Mouse (Mus musculus): ENCODE measurements around the gene Tnfaip1. TPM values are rescaled to one million over a fixed set of nuclear protein-coding genes. Genes with fewer than 3 reads are reported as not detected.

Tnfaip1 gene
- total and polyA plus RNA-seq, 3 experiments = 19.5 to 44.9 (median 24.6) TPM

DNA sequence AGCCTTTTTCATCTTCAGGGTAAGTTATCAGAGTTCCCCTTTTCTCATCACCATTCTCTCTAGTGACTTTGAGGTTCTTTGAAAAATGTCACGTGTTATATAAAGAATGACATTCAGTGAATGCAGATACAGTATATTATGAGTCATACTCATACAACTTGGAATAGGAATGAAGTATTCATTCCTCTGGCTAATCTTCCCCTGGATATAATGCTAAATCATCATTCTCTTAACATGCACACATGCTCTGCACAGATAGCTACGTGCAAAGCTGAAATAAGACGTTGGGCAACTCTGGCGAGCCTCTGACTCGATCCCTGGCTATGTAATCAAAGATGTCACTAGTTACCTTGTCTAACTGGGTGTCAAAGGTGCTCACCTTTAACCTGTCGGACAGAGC is 35.7 kb upstream of the Tnfaip1 start:
- in situ Hi-C loops (cut with MboI; ENCODE audit: low pct_ligation_motif_present, low pct_unique_long_range_greater_than_20kb, low sequenced_read_pairs) (loop anchor here (25.0 kb wide), 1 partner anchor 640 kb away; no protein-coding TSS in a partner anchor), dilution Hi-C loops (cut with MboI; ENCODE audit: extremely low pct_ligation_motif_present, extremely low pct_unique_long_range_greater_than_20kb, low sequenced_read_pairs) (no loop called here)
- Histone ChIP-seq H3K4me1 (ENCODE audit: control insufficient read depth in 1 of 2, insufficient read depth in 2 of 2) (no peaks in the 10 kb centered on the region), H3K9ac (ENCODE audit: insufficient read depth, low read depth) (no peak overlapping the region), H3K27ac (ENCODE audit: insufficient read depth, low read depth) (no peak overlapping the region), H3K9me3 (replicated peaks; ENCODE audit: low read length) (no peaks in the 10 kb centered on the region), H3K27me3 (replicated peaks) (no peaks in the 10 kb centered on the region), H3K36me3 (replicated peaks in 1 of 2; ENCODE audit: control insufficient read depth in 1 of 2, insufficient read depth in 1 of 2, low read length in 1 of 2) (peaks cover 20 to 73% of the 10 kb centered on the region in 2 experiments), H3K4me3 (replicated peaks in 1 of 3; ENCODE audit: low read depth in 2 of 3, low read length in 2 of 3, poor library complexity in 1 of 3) (no peak overlapping the region), H3K4me2 (ENCODE audit: insufficient read depth, low read depth, poor library complexity, severe bottlenecking) (no peak overlapping the region), H3K79me2 (replicated peaks; ENCODE audit: control insufficient read depth, extremely low read depth, insufficient read depth, poor library complexity, severe bottlenecking) (no peaks in the 10 kb centered on the region)
- DNase-seq (ENCODE audit: extremely low read depth) = no peak
- TF ChIP-seq CTCF (conservative IDR thresholded peaks at IDR 0.05 in 1 of 2, IDR thresholded peaks at IDR 0.05 in 1 of 2; ENCODE audit: low read depth in 2 of 2, low read length in 2 of 2) (no peak), GABPA (IDR thresholded peaks at IDR 0.05; ENCODE audit: insufficient replicate concordance, low read depth, low read length) (no peak), CHD1 (IDR thresholded peaks at IDR 0.05; ENCODE audit: low read depth, low read length) (no peak), BHLHE40 (IDR thresholded peaks at IDR 0.05; ENCODE audit: low read depth, low read length) (no peak), POLR2AphosphoS2 (IDR thresholded peaks at IDR 0.05; ENCODE audit: low read depth, low read length) (no peak), MYC (IDR thresholded peaks at IDR 0.05; ENCODE audit: low read depth, low read length) (no peak), ZMIZ1 (IDR thresholded peaks at IDR 0.05; ENCODE audit: low read depth, low read length) (no peak), MXI1 (IDR thresholded peaks at IDR 0.05; ENCODE audit: low read depth, low read length) (no peak), NELFE (IDR thresholded peaks at IDR 0.05; ENCODE audit: low read depth, low read length) (no peak), ETS1 (conservative IDR thresholded peaks at IDR 0.05; ENCODE audit: low read depth, low read length) (no peak), SIN3A (IDR thresholded peaks at IDR 0.05; ENCODE audit: low read length) (no peak), KAT2A (IDR thresholded peaks at IDR 0.05; ENCODE audit: insufficient replicate concordance, low read length) (no peak), USF1 (IDR thresholded peaks at IDR 0.05; ENCODE audit: low read depth, low read length) (no peak), USF2 (conservative IDR thresholded peaks at IDR 0.05; ENCODE audit: low read depth, low read length) (no peak), ZC3H11A (IDR thresholded peaks at IDR 0.05; ENCODE audit: low read depth, low read length) (no peak), JUND (conservative IDR thresholded peaks at IDR 0.05; ENCODE audit: low read depth, low read length) (no peak), ELF1 (IDR thresholded peaks at IDR 0.05; ENCODE audit: low read depth, low read length) (no peak), ZNF384 (IDR thresholded peaks at IDR 0.05; ENCODE audit: low read depth, low read length) (no peak), HCFC1 (IDR thresholded peaks at IDR 0.05; ENCODE audit: low read depth, low read length) (no peak)

DNA sequence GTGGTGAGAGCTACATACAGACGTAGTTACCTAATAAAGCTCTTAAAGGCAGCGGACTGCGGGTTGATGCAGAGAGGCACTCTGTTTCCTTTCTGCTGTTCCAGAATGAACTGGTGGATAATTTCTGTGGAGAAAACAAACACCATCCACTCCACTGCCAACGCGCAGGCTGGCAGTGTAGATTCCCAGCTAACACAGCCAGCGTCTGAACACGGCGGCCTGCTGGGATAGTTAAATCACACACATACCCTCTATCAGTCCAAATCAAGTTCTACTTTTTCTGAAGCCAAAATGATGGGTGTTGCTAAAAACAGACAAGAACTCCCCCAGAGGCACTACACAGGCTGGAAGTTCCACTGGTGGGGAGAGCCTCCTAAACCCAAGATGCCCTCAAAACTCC is 35.3 kb upstream of the Tnfaip1 start:
- Histone ChIP-seq H3K4me2 (ENCODE audit: insufficient read depth, low read depth, poor library complexity, severe bottlenecking) (no peak overlapping the region), H3K27me3 (replicated peaks) (no peaks in the 10 kb centered on the region), H3K9me3 (replicated peaks; ENCODE audit: low read length) (no peaks in the 10 kb centered on the region), H3K4me1 (ENCODE audit: control insufficient read depth in 1 of 2, insufficient read depth in 2 of 2) (0 out of 4 replicates have a peak, but pooled peaks cover 0 to 3% of the 10 kb centered on the region in 2 experiments), H3K4me3 (replicated peaks in 1 of 3; ENCODE audit: low read depth in 2 of 3, low read length in 2 of 3, poor library complexity in 1 of 3) (no peak overlapping the region), H3K79me2 (replicated peaks; ENCODE audit: control insufficient read depth, extremely low read depth, insufficient read depth, poor library complexity, severe bottlenecking) (no peaks in the 10 kb centered on the region), H3K36me3 (replicated peaks in 1 of 2; ENCODE audit: control insufficient read depth in 1 of 2, insufficient read depth in 1 of 2, low read length in 1 of 2) (peaks cover 23 to 73% of the 10 kb centered on the region in 2 experiments), H3K9ac (ENCODE audit: insufficient read depth, low read depth) (no peak overlapping the region), H3K27ac (ENCODE audit: insufficient read depth, low read depth) (no peak overlapping the region)
- in situ Hi-C loops (cut with MboI; ENCODE audit: low pct_ligation_motif_present, low pct_unique_long_range_greater_than_20kb, low sequenced_read_pairs) (loop anchor here (25.0 kb wide), 1 partner anchor 641 kb away; no protein-coding TSS in a partner anchor), dilution Hi-C loops (cut with MboI; ENCODE audit: extremely low pct_ligation_motif_present, extremely low pct_unique_long_range_greater_than_20kb, low sequenced_read_pairs) (no loop called here)
- no peak for DNase-seq (ENCODE audit: extremely low read depth)
- no peak for TF ChIP-seq PAX5 (IDR thresholded peaks at IDR 0.05; ENCODE audit: low read length)
- no peak for TF ChIP-seq MXI1 (IDR thresholded peaks at IDR 0.05; ENCODE audit: low read depth, low read length)
- no peak for TF ChIP-seq MAZ (IDR thresholded peaks at IDR 0.05; ENCODE audit: low read depth, low read length)
- no peak for TF ChIP-seq HCFC1 (IDR thresholded peaks at IDR 0.05; ENCODE audit: low read depth, low read length)
- no peak for TF ChIP-seq GABPA (IDR thresholded peaks at IDR 0.05; ENCODE audit: insufficient replicate concordance, low read depth, low read length)
- TF ChIP-seq NRF1 (IDR thresholded peaks at IDR 0.05; ENCODE audit: low read depth, low read length) = no peak
- TF ChIP-seq ZNF384 (IDR thresholded peaks at IDR 0.05; ENCODE audit: low read depth, low read length) = no peak
- TF ChIP-seq NELFE (IDR thresholded peaks at IDR 0.05; ENCODE audit: low read depth, low read length) = no peak
- no peak for TF ChIP-seq CTCF (conservative IDR thresholded peaks at IDR 0.05 in 1 of 2, IDR thresholded peaks at IDR 0.05 in 1 of 2; ENCODE audit: low read depth in 2 of 2, low read length in 2 of 2)
- no peak for TF ChIP-seq JUN (IDR thresholded peaks at IDR 0.05; ENCODE audit: insufficient read depth, low read depth, low read length)
- no peak for TF ChIP-seq USF1 (IDR thresholded peaks at IDR 0.05; ENCODE audit: low read depth, low read length)
- no peak for TF ChIP-seq MAFK (IDR thresholded peaks at IDR 0.05; ENCODE audit: insufficient replicate concordance, low read length)
- no peak for TF ChIP-seq MEF2A (IDR thresholded peaks at IDR 0.05; ENCODE audit: borderline replicate concordance, low read depth, low read length)
- TF ChIP-seq ETS1 (conservative IDR thresholded peaks at IDR 0.05; ENCODE audit: low read depth, low read length) = no peak
- no peak for TF ChIP-seq RAD21 (IDR thresholded peaks at IDR 0.05; ENCODE audit: low read depth, low read length)
